Mouse (Mus musculus) embryonic facial prominence, embryonic 13.5 days (tissue): ENCODE data around the gene Bnip1. TPM values are rescaled to one million over a fixed set of nuclear protein-coding genes. Genes with fewer than 3 reads are reported as not detected.

Source experiments
- polyA plus RNA-seq: library from polyadenylated mRNA; unstranded; fragments of >200 nt; fragmentation: Nextera tagmentation; extraction: Ambion mirVana; gene quantifications from 2 replicates; pipeline ENCODE4 v1.2.1, GENCODE M21; 2015

Gene Bnip1
- polyA plus RNA-seq, 1 experiment from 2014 or later = 64.3 TPM

Other genes starting within 250 kb of the Bnip1 start
- gene Ergic1, start 219.6 kb upstream of the Bnip1 start, polyA plus RNA-seq = 120 and 121 TPM in 2 replicates
- 13.2 and 15.4 TPM in 2 replicates for gene Dusp1, start 218.9 kb upstream of the Bnip1 start, polyA plus RNA-seq
- gene Atp6v0e, start 117.8 kb upstream of the Bnip1 start, polyA plus RNA-seq = 180 and 202 TPM in 2 replicates
- 8.1 and 8.2 TPM in 2 replicates for gene Crebrf, start 65.4 kb upstream of the Bnip1 start, polyA plus RNA-seq
- gene Nkx2-5, start 63.9 kb downstream of the Bnip1 start, polyA plus RNA-seq = 0.39 and 2.5 TPM in 2 replicates
- gene Kifc5b, start 136.0 kb downstream of the Bnip1 start, polyA plus RNA-seq = 8.9 and 10.2 TPM in 2 replicates
- gene Phf1, start 152.0 kb downstream of the Bnip1 start, polyA plus RNA-seq = 12.7 and 15.4 TPM in 2 replicates
- gene Cuta, start 158.5 kb downstream of the Bnip1 start, polyA plus RNA-seq = 162 and 180 TPM in 2 replicates
- 3.4 and 3.7 TPM in 2 replicates for gene Syngap1, start 160.2 kb downstream of the Bnip1 start, polyA plus RNA-seq
- gene Zbtb9, start 192.1 kb downstream of the Bnip1 start, polyA plus RNA-seq = 16.0 and 16.1 TPM in 2 replicates
- 4.6 and 5.7 TPM in 2 replicates for gene Bak1, start 247.9 kb downstream of the Bnip1 start, polyA plus RNA-seq